Mouse (Mus musculus) intestine, postnatal 0 days (tissue): ENCODE data around the gene Gmds. TPM values are rescaled to one million over a fixed set of nuclear protein-coding genes. Genes with fewer than 3 reads are reported as not detected.

Experiments used
- ATAC-seq: fragments of 200-750 bp; cut with Nextera tagmentation; 2 replicates; pipeline ENCODE4 v1.8.0; 2017; ENCODE audit warnings: mild to moderate bottlenecking, moderate TSS enrichment, moderate library complexity
- H3K27ac ChIP-seq: fragments of 300-500 bp; sonication (generic); 2 replicates; pipeline ENCODE4 v1.5.1; 2014; ENCODE audit warnings: mild to moderate bottlenecking, low read depth, low read length, moderate library complexity
- H3K27me3 ChIP-seq: fragments of 300-500 bp; sonication (generic); replicated peaks from 2 replicates; pipeline ENCODE4 v1.6.1; 2014; ENCODE audit warnings: low read length, mixed read lengths; ENCODE audit not compliant: control insufficient read depth, insufficient read depth
- H3K36me3 ChIP-seq: fragments of 300-500 bp; sonication (generic); 2 replicates; pipeline ENCODE4 v1.6.1; 2014; ENCODE audit warnings: mild to moderate bottlenecking, moderate library complexity; ENCODE audit not compliant: control insufficient read depth, insufficient read depth
- H3K4me1 ChIP-seq: fragments of 300-500 bp; sonication (generic); replicated peaks from 2 replicates; pipeline ENCODE4 v1.6.1; 2014; ENCODE audit warnings: antibody characterized with exemption, low read length, mixed read lengths; ENCODE audit not compliant: control insufficient read depth, insufficient read depth
- H3K4me2 ChIP-seq: fragments of 300-500 bp; sonication (generic); replicated peaks from 2 replicates; pipeline ENCODE4 v1.6.1; 2014; ENCODE audit warnings: low read depth, mild to moderate bottlenecking, moderate library complexity
- H3K4me3 ChIP-seq: fragments of 300-500 bp; sonication (generic); 2 replicates; pipeline ENCODE4 v1.5.1; 2014; ENCODE audit warnings: low read depth, low read length
- H3K9ac ChIP-seq: fragments of 300-500 bp; sonication (generic); 2 replicates; pipeline ENCODE4 v1.6.1; 2014; ENCODE audit warnings: mild to moderate bottlenecking, low read depth, low read length
- H3K9me3 ChIP-seq: fragments of 300-500 bp; sonication (generic); 2 replicates; pipeline ENCODE4 v1.6.1; 2016; ENCODE audit warnings: mixed run types; ENCODE audit not compliant: control insufficient read depth
- CTCF ChIP-seq: sonication (generic); IDR thresholded peaks from 2 replicates; pipeline ENCODE4 v1.5.1; 2016; ENCODE audit warnings: low read depth, mild to moderate bottlenecking, control low read depth, antibody characterized with exemption, moderate library complexity
- WGBS: fragments of 180-500 bp; shearing (Covaris S2); extraction: QIAGEN DNeasy Blood & Tissue Kit; methylation state at CpG from one replicate; pipeline ENCODE4 v1.1.7; 2014; 5-methylcytosine and 5-hydroxymethylcytosine counted together
- polyA plus RNA-seq: library from polyadenylated mRNA; unstranded; fragments of >200 nt; fragmentation: Nextera tagmentation; extraction: Ambion mirVana; gene quantifications from 2 replicates; pipeline ENCODE4 v1.2.1, GENCODE M21; 2015

Gene Gmds
- polyA plus RNA-seq, 1 experiment from 2014 or later, result 126 TPM

GRCm38 (mm10) chr13:31782063-31782462 is 556.5 kb downstream of the Gmds start:
- no peak overlapping the region for H3K4me3 ChIP-seq
- H3K27me3 ChIP-seq, result no peaks in the 10 kb centered on the region
- H3K4me1 ChIP-seq, result no peaks in the 10 kb centered on the region
- no peak overlapping the region for H3K4me2 ChIP-seq
- H3K9me3 ChIP-seq, result no peaks in the 10 kb centered on the region
- no peaks in the 10 kb centered on the region for H3K36me3 ChIP-seq
- H3K9ac ChIP-seq, result no peak overlapping the region
- H3K27ac ChIP-seq, result no peak overlapping the region
- TF ChIP-seq CTCF, result no peak
- WGBS, result 94% methylated on average over 2 of the region's 2 CpGs
- ATAC-seq, result no peak

GRCm38 (mm10) chr13:31780299-31780698 is 558.2 kb downstream of the Gmds start:
- 90% methylated on average over 3 of the region's 3 CpGs for WGBS
- no peak overlapping the region for H3K27ac ChIP-seq
- no peak for ATAC-seq

GRCm38 (mm10) chr13:31779281-31779981 is 559.1 kb downstream of the Gmds start:
- no peak overlapping the region for H3K4me3 ChIP-seq
- no peak overlapping the region for H3K27ac ChIP-seq
- H3K27me3 ChIP-seq, result no peaks in the 10 kb centered on the region
- H3K4me1 ChIP-seq, result no peaks in the 10 kb centered on the region
- H3K4me2 ChIP-seq, result no peak overlapping the region
- H3K9me3 ChIP-seq, result no peaks in the 10 kb centered on the region
- TF ChIP-seq CTCF, result no peak
- no peak for ATAC-seq
- no peak overlapping the region for H3K9ac ChIP-seq
- no peaks in the 10 kb centered on the region for H3K36me3 ChIP-seq
- 38% methylated on average over 17 of the region's 17 CpGs for WGBS

More at GRCm38 (mm10) chr13:31780299-31780698, 558.2 kb downstream of the Gmds start:
- no peak overlapping the region for H3K4me2 ChIP-seq
- TF ChIP-seq CTCF, result no peak
- no peaks in the 10 kb centered on the region for H3K4me1 ChIP-seq
- no peaks in the 10 kb centered on the region for H3K36me3 ChIP-seq
- H3K4me3 ChIP-seq, result no peak overlapping the region
- no peaks in the 10 kb centered on the region for H3K27me3 ChIP-seq
- H3K9ac ChIP-seq, result no peak overlapping the region
- H3K9me3 ChIP-seq, result no peaks in the 10 kb centered on the region

GRCm38 (mm10) chr13:31775762-31776161 is 562.8 kb downstream of the Gmds start:
- H3K4me3 ChIP-seq, result no peak overlapping the region
- no peak overlapping the region for H3K9ac ChIP-seq
- H3K27me3 ChIP-seq, result no peaks in the 10 kb centered on the region
- H3K27ac ChIP-seq, result no peak overlapping the region
- no peaks in the 10 kb centered on the region for H3K36me3 ChIP-seq
- 75% methylated on average over 5 of the region's 5 CpGs for WGBS
- no peak for ATAC-seq
- no peaks in the 10 kb centered on the region for H3K9me3 ChIP-seq
- TF ChIP-seq CTCF, result no peak
- H3K4me2 ChIP-seq, result no peak overlapping the region
- no peaks in the 10 kb centered on the region for H3K4me1 ChIP-seq

- no peaks in the 10 kb centered on the region for H3K27me3 ChIP-seq
- H3K4me2 ChIP-seq, result no peak overlapping the region
- H3K9me3 ChIP-seq, result no peaks in the 10 kb centered on the region
- no peak overlapping the region for H3K27ac ChIP-seq
- no peaks in the 10 kb centered on the region for H3K4me1 ChIP-seq
- no peak overlapping the region for H3K4me3 ChIP-seq
- 77% methylated on average over 5 of the region's 5 CpGs for WGBS
- TF ChIP-seq CTCF, result no peak
- no peak for ATAC-seq
- no peak overlapping the region for H3K9ac ChIP-seq
- no peaks in the 10 kb centered on the region for H3K36me3 ChIP-seq
Measured at GRCm38 (mm10) chr13:31772882-31773281, 565.7 kb downstream of the Gmds start.
